Mouse (Mus musculus): ENCODE measurements around the gene Szrd1. TPM values are rescaled to one million over a fixed set of nuclear protein-coding genes. Genes with fewer than 3 reads are reported as not detected.
A peak's percentile ranks its signal among the peaks of the same experiment; 100 is the strongest.
"Not testable (repeated sequence)": the region's sequence is repeated elsewhere in the genome, so short reads cannot be mapped to it uniquely, and the experiment has no call there.

Szrd1 gene
- polyA plus RNA-seq, 1 experiment from 2014 or later = 40.2 TPM

- WGBS = 97% methylated on average over 5 of the region's 5 CpGs
- H3K36me3 ChIP-seq = peaks cover 53% of the 10 kb centered on the region
Observed at GRCm38 (mm10) chr4:141163729-141164128, 24.2 kb upstream of the Szrd1 start.

GRCm38 (mm10) chr4:141161699-141162208 lies 22.2 kb upstream of the Szrd1 start:
- peaks cover 44% of the 10 kb centered on the region for H3K36me3 ChIP-seq
- no peak overlapping the region for H3K27ac ChIP-seq
- H3K4me3 ChIP-seq = no peak overlapping the region
- peaks cover 15% of the 10 kb centered on the region for H3K4me1 ChIP-seq
- 96% methylated on average over 6 of the region's 6 CpGs for WGBS
- H3K9me3 ChIP-seq (replicated peaks) = no peaks in the 10 kb centered on the region; the same call in 1 of the 2 replicates
- DNase-seq (ENCODE audit: low spot score) = no peak
- no peaks in the 10 kb centered on the region for H3K27me3 ChIP-seq (ENCODE audit: low read depth, poor library complexity, severe bottlenecking)

More at GRCm38 (mm10) chr4:141163729-141164128, 24.2 kb upstream of the Szrd1 start:
- Histone ChIP-seq H3K4me1 (peaks cover 11% of the 10 kb centered on the region), H3K27ac (no peak overlapping the region), H3K4me3 (no peak overlapping the region), H3K9me3 (replicated peaks) (no peaks in the 10 kb centered on the region; the same call in 1 of the 2 replicates), H3K27me3 (ENCODE audit: low read depth, poor library complexity, severe bottlenecking) (no peaks in the 10 kb centered on the region)
- no peak for DNase-seq (ENCODE audit: low spot score)

GRCm38 (mm10) chr4:141160193-141160592 lies 20.6 kb upstream of the Szrd1 start:
- no peaks in the 10 kb centered on the region; the same call in 1 of the 2 replicates for H3K9me3 ChIP-seq (replicated peaks)
- WGBS = 95% methylated on average over 4 of the region's 4 CpGs
- no peak for DNase-seq (ENCODE audit: low spot score)
- H3K36me3 ChIP-seq = peaks cover 37% of the 10 kb centered on the region
- no peak overlapping the region for H3K27ac ChIP-seq
- no peak overlapping the region for H3K4me3 ChIP-seq
- H3K27me3 ChIP-seq (ENCODE audit: low read depth, poor library complexity, severe bottlenecking) = no peaks in the 10 kb centered on the region
- peaks cover 15% of the 10 kb centered on the region for H3K4me1 ChIP-seq

GRCm38 (mm10) chr4:141159666-141160065 lies 20.1 kb upstream of the Szrd1 start:
- Histone ChIP-seq H3K27me3 (ENCODE audit: low read depth, poor library complexity, severe bottlenecking) (no peaks in the 10 kb centered on the region), H3K27ac (peak overlapping the region; percentile 43; the same call in 1 of the 2 replicates), H3K4me3 (no peak overlapping the region), H3K9me3 (replicated peaks) (no peaks in the 10 kb centered on the region; the same call in 1 of the 2 replicates), H3K4me1 (peaks cover 15% of the 10 kb centered on the region), H3K36me3 (peaks cover 33% of the 10 kb centered on the region)
- DNase-seq (ENCODE audit: low spot score) = no peak
- 61% methylated on average over 5 of the region's 5 CpGs for WGBS

GRCm38 (mm10) chr4:141159093-141159492 lies 19.5 kb upstream of the Szrd1 start:
- DNase-seq (ENCODE audit: low spot score) = no peak
- Histone ChIP-seq H3K36me3 (peaks cover 28% of the 10 kb centered on the region), H3K27ac (no peak overlapping the region), H3K4me1 (peaks cover 15% of the 10 kb centered on the region), H3K9me3 (replicated peaks) (no peaks in the 10 kb centered on the region), H3K4me3 (no peak overlapping the region), H3K27me3 (ENCODE audit: low read depth, poor library complexity, severe bottlenecking) (no peaks in the 10 kb centered on the region)
- WGBS = 50% methylated on average over 11 of the region's 11 CpGs

- H3K27me3 ChIP-seq (ENCODE audit: low read depth, poor library complexity, severe bottlenecking) = no peaks in the 10 kb centered on the region
- no peaks in the 10 kb centered on the region for H3K9me3 ChIP-seq (replicated peaks)
- peaks cover 24% of the 10 kb centered on the region for H3K36me3 ChIP-seq
- H3K27ac ChIP-seq = no peak overlapping the region
- peaks cover 15% of the 10 kb centered on the region for H3K4me1 ChIP-seq
- WGBS = 95% methylated on average over 2 of the region's 2 CpGs
- no peak for DNase-seq (ENCODE audit: low spot score)
- H3K4me3 ChIP-seq = no peak overlapping the region
Observed at GRCm38 (mm10) chr4:141158609-141159008, 19.0 kb upstream of the Szrd1 start.

GRCm38 (mm10) chr4:141157485-141157884 lies 17.9 kb upstream of the Szrd1 start:
- 80% methylated on average over 4 of the region's 4 CpGs for WGBS
- Histone ChIP-seq H3K36me3 (peaks cover 13% of the 10 kb centered on the region), H3K9me3 (replicated peaks) (no peaks in the 10 kb centered on the region), H3K4me1 (peaks cover 15% of the 10 kb centered on the region), H3K4me3 (no peak overlapping the region), H3K27ac (no peak overlapping the region), H3K27me3 (ENCODE audit: low read depth, poor library complexity, severe bottlenecking) (no peaks in the 10 kb centered on the region)
- no peak for DNase-seq (ENCODE audit: low spot score)

- WGBS = 62% methylated on average over 7 of the region's 7 CpGs
- H3K27ac ChIP-seq = 0 out of 2 replicates have a peak overlapping the region, but pooled peaks have one; percentile 92
Observed at GRCm38 (mm10) chr4:141149116-141149515, 9.5 kb upstream of the Szrd1 start.

GRCm38 (mm10) chr4:141148009-141148801 lies 8.6 kb upstream of the Szrd1 start:
- Histone ChIP-seq H3K36me3 (peaks cover 4% of the 10 kb centered on the region; the same call in 1 of the 2 replicates), H3K9me3 (replicated peaks) (no peaks in the 10 kb centered on the region), H3K27me3 (ENCODE audit: low read depth, poor library complexity, severe bottlenecking) (no peaks in the 10 kb centered on the region), H3K4me3 (peak overlapping the region; percentile 99), H3K4me1 (peaks cover 17% of the 10 kb centered on the region), H3K27ac (peak overlapping the region; percentile 92)
- under 1% methylated on average over 66 of the region's 66 CpGs for WGBS
- no peak for DNase-seq (ENCODE audit: low spot score)

More at GRCm38 (mm10) chr4:141149116-141149515, 9.5 kb upstream of the Szrd1 start:
- H3K27me3 ChIP-seq (ENCODE audit: low read depth, poor library complexity, severe bottlenecking) = no peaks in the 10 kb centered on the region
- peaks cover 17% of the 10 kb centered on the region for H3K4me1 ChIP-seq
- H3K4me3 ChIP-seq = peak overlapping the region; percentile 99
- H3K9me3 ChIP-seq (replicated peaks) = no peaks in the 10 kb centered on the region
- no peak for DNase-seq (ENCODE audit: low spot score)
- H3K36me3 ChIP-seq = peaks cover 4% of the 10 kb centered on the region; the same call in 1 of the 2 replicates

GRCm38 (mm10) chr4:141147112-141148008 lies 7.8 kb upstream of the Szrd1 start, which contains the start of gene Fbxo42:
TSS of gene Fbxo42 (plus strand) at chr4:141147913.
- H3K27me3 ChIP-seq (ENCODE audit: low read depth, poor library complexity, severe bottlenecking) = no peaks in the 10 kb centered on the region
- peaks cover 4% of the 10 kb centered on the region; the same call in 1 of the 2 replicates for H3K36me3 ChIP-seq
- H3K4me1 ChIP-seq = peaks cover 21% of the 10 kb centered on the region
- peak within 1 kb of the TSS; percentile 92 for H3K27ac ChIP-seq
- peak within 1 kb of the TSS; percentile 99 for H3K4me3 ChIP-seq
- H3K9me3 ChIP-seq (replicated peaks) = no peaks in the 10 kb centered on the region
- WGBS = 8% methylated on average over 58 of the region's 58 CpGs
- peak; percentile 97 for DNase-seq (ENCODE audit: low spot score)

GRCm38 (mm10) chr4:141146491-141147033 lies 7.0 kb upstream of the Szrd1 start:
- H3K4me1 ChIP-seq = peaks cover 22% of the 10 kb centered on the region
- no peaks in the 10 kb centered on the region for H3K9me3 ChIP-seq (replicated peaks)
- peaks cover 4% of the 10 kb centered on the region; the same call in 1 of the 2 replicates for H3K36me3 ChIP-seq
- H3K27me3 ChIP-seq (ENCODE audit: low read depth, poor library complexity, severe bottlenecking) = no peaks in the 10 kb centered on the region
- WGBS = 92% methylated on average over 6 of the region's 6 CpGs
- no peak for DNase-seq (ENCODE audit: low spot score)
- H3K4me3 ChIP-seq = no peak overlapping the region
- H3K27ac ChIP-seq = no peak overlapping the region

- 92% methylated on average over 11 of the region's 16 CpGs for WGBS
- H3K27ac ChIP-seq; H3K27me3 ChIP-seq (ENCODE audit: low read depth, poor library complexity, severe bottlenecking); DNase-seq (ENCODE audit: low spot score); H3K4me3 ChIP-seq; H3K36me3 ChIP-seq; H3K9me3 ChIP-seq (replicated peaks): not testable (repeated sequence)
- H3K4me1 ChIP-seq = peaks cover 21% of the 10 kb centered on the region
Observed at GRCm38 (mm10) chr4:141145124-141145523, 5.5 kb upstream of the Szrd1 start.
